Mouse (Mus musculus): ENCODE measurements around the gene Arhgef3. TPM values are rescaled to one million over a fixed set of nuclear protein-coding genes. Genes with fewer than 3 reads are reported as not detected.

The Arhgef3 gene
- polyA plus RNA-seq, 1 experiment from 2014 or later: 3.5 TPM

DNA sequence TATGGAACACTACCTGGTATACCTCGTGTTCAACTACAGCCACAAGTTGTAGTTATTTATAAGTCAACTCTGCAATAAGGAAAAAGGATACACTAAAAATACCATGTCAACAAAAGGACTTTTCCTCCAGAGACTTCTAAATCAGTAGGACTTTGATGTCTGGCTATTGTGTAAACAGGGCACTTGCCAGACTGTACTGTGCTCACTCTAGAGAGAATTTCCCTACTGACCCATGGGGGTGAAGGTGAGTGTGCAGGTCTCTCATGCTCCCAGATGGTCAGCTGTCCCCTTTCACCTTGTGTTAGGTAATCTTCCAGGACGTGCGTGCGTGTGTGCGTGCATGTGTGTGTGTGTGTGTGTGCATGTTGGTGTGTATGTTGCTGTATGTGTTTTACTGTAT lies 182.3 kb downstream of the Arhgef3 start:
- H3K27ac ChIP-seq (ENCODE audit: low read depth, low read length): no peak overlapping the region
- H3K36me3 ChIP-seq (ENCODE audit: control insufficient read depth, insufficient read depth, low read length): no peaks in the 10 kb centered on the region
- no peak overlapping the region for H3K4me2 ChIP-seq (replicated peaks; ENCODE audit: low read depth, low read length)
- H3K9me3 ChIP-seq (ENCODE audit: control insufficient read depth, low read length): no peaks in the 10 kb centered on the region
- H3K9ac ChIP-seq (ENCODE audit: low read depth, low read length): no peak overlapping the region
- 89% methylated on average over 5 of the region's 5 CpGs for WGBS
- ATAC-seq (ENCODE audit: low FRiP score) (no peak), DNase-seq (ENCODE audit: low spot score) (no peak)
- H3K27me3 ChIP-seq (ENCODE audit: control insufficient read depth, insufficient read depth, low read length): no peaks in the 10 kb centered on the region
- H3K4me1 ChIP-seq (replicated peaks; ENCODE audit: control insufficient read depth, insufficient read depth, low read length): no peaks in the 10 kb centered on the region
- no peak overlapping the region for H3K4me3 ChIP-seq (ENCODE audit: low read depth, low read length)

DNA sequence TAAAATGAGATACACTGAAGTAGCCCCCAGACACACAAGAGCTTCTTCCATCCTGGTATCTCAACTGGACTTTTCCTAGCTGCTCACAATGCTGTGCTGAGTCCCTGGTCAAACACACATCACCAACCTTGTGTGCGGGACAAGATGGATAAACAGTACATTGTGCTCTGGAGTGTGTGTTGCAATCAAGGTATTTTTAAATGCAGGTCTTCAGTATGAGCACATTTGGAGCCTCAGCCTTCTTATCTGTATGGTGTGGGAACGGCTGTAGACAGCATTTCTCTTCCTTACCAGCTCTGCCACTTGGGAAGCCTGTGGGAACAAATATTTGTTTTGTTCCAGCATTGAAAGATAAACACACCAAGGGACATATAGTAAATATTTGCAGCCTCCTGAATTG lies 184.2 kb downstream of the Arhgef3 start:
- DNase-seq (ENCODE audit: low spot score): no peak
- no peaks in the 10 kb centered on the region for H3K4me1 ChIP-seq (replicated peaks; ENCODE audit: control insufficient read depth, insufficient read depth, low read length)
- no peak for ATAC-seq (ENCODE audit: low FRiP score)
- WGBS: 78% methylated on average over 2 of the region's 2 CpGs
- no peaks in the 10 kb centered on the region for H3K9me3 ChIP-seq (ENCODE audit: control insufficient read depth, low read length)
- H3K9ac ChIP-seq (ENCODE audit: low read depth, low read length): no peak overlapping the region
- no peaks in the 10 kb centered on the region for H3K27me3 ChIP-seq (ENCODE audit: control insufficient read depth, insufficient read depth, low read length)
- H3K4me2 ChIP-seq (replicated peaks; ENCODE audit: low read depth, low read length): no peak overlapping the region
- no peaks in the 10 kb centered on the region for H3K36me3 ChIP-seq (ENCODE audit: control insufficient read depth, insufficient read depth, low read length)
- H3K4me3 ChIP-seq (ENCODE audit: low read depth, low read length): no peak overlapping the region
- no peak overlapping the region for H3K27ac ChIP-seq (ENCODE audit: low read depth, low read length)

DNA sequence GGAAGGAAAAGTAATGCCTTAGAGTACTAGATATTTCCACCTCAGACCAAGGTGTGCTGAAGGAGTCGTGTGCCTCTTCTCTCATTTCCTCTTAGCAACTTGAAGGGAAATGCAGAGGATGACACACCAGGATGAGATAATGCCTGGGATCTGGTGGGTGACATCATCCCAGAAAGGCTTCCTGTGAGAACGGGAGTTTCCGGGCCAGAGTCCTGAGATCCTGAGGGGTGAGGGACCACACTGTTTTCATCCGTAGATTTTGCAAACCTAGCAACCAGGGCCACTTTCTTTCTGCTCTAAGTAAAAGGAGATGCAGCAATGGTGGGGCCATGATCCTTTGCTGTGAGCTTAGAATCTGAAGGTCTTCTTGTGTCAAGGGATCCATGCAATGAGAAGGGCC lies 185.0 kb downstream of the Arhgef3 start:
- 77% methylated on average over 4 of the region's 4 CpGs for WGBS
- Histone ChIP-seq H3K27ac (ENCODE audit: low read depth, low read length) (no peak overlapping the region), H3K4me1 (replicated peaks; ENCODE audit: control insufficient read depth, insufficient read depth, low read length) (no peaks in the 10 kb centered on the region), H3K4me3 (ENCODE audit: low read depth, low read length) (no peak overlapping the region), H3K9ac (ENCODE audit: low read depth, low read length) (no peak overlapping the region), H3K9me3 (ENCODE audit: control insufficient read depth, low read length) (no peaks in the 10 kb centered on the region), H3K36me3 (ENCODE audit: control insufficient read depth, insufficient read depth, low read length) (no peaks in the 10 kb centered on the region), H3K27me3 (ENCODE audit: control insufficient read depth, insufficient read depth, low read length) (no peaks in the 10 kb centered on the region), H3K4me2 (replicated peaks; ENCODE audit: low read depth, low read length) (no peak overlapping the region)
- DNase-seq (ENCODE audit: low spot score): no peak
- ATAC-seq (ENCODE audit: low FRiP score): no peak

DNA sequence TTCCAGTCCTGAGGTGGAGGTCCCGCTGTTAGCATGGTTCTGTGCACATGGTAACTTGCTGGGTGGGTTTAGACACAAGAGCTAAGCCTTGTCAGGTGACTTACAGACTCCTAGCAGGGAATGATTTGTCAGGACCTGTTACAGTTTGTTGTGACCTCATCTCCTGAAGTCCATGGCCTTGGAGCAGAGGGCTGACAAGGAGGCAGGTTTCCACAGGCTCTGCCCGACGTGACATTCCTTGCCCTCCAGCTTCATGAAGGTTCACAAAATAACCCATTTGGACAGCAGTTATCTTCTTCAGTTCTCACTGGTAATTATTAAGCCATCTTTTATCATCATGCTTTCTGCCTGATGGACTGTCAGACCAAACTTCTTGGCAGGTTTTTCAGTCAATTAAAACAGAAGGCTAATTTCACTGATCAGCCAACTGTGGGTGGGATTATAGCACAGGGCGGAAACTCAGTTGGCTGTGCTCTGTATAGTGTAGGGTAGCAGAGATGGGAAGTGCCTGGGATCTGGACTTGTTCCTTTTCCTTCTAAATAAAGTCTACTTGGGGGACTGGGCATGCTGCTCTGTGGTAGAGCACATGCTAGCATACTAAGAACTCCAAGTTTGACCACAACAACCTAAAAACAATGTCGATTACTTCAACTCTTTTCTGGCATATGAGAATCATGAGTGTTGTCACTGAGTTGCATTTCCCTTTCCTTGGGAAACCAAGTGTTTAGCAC lies 187.2 kb downstream of the Arhgef3 start:
- Histone ChIP-seq H3K9ac (ENCODE audit: low read depth, low read length) (no peak overlapping the region), H3K27me3 (ENCODE audit: control insufficient read depth, insufficient read depth, low read length) (no peaks in the 10 kb centered on the region), H3K4me3 (ENCODE audit: low read depth, low read length) (no peak overlapping the region), H3K4me1 (replicated peaks; ENCODE audit: control insufficient read depth, insufficient read depth, low read length) (no peaks in the 10 kb centered on the region), H3K4me2 (replicated peaks; ENCODE audit: low read depth, low read length) (no peak overlapping the region), H3K27ac (ENCODE audit: low read depth, low read length) (no peak overlapping the region), H3K9me3 (ENCODE audit: control insufficient read depth, low read length) (no peaks in the 10 kb centered on the region), H3K36me3 (ENCODE audit: control insufficient read depth, insufficient read depth, low read length) (no peaks in the 10 kb centered on the region)
- no peak for ATAC-seq (ENCODE audit: low FRiP score)
- no peak for DNase-seq (ENCODE audit: low spot score)
- 85% methylated on average over 5 of the region's 5 CpGs for WGBS

DNA sequence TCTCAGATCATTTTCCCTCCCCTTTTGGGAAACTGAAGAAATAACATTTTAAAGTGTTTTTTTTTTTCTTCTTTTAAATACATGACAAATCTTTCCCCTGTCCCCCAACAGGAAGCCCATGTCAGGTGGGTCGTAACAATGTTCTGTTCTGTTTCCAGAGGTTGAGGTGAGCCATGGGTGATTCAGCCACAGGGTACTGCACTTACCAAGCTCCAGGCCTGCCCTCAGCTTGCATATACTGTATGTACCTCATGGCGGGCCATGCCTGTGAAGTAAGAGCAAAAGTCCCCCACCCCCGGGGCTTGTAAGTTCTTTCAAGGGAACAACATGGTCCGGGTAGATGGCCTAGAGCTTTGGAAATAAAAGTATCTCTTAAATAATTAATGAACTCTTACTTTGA lies 188.6 kb downstream of the Arhgef3 start:
- Histone ChIP-seq H3K27me3 (ENCODE audit: control insufficient read depth, insufficient read depth, low read length) (no peaks in the 10 kb centered on the region), H3K36me3 (ENCODE audit: control insufficient read depth, insufficient read depth, low read length) (no peaks in the 10 kb centered on the region), H3K4me2 (replicated peaks; ENCODE audit: low read depth, low read length) (no peak overlapping the region), H3K4me3 (ENCODE audit: low read depth, low read length) (no peak overlapping the region), H3K9ac (ENCODE audit: low read depth, low read length) (no peak overlapping the region), H3K4me1 (replicated peaks; ENCODE audit: control insufficient read depth, insufficient read depth, low read length) (no peaks in the 10 kb centered on the region), H3K27ac (ENCODE audit: low read depth, low read length) (no peak overlapping the region), H3K9me3 (ENCODE audit: control insufficient read depth, low read length) (no peaks in the 10 kb centered on the region)
- ATAC-seq (ENCODE audit: low FRiP score) (no peak), DNase-seq (ENCODE audit: low spot score) (no peak)
- 82% methylated on average over 4 of the region's 4 CpGs for WGBS

DNA sequence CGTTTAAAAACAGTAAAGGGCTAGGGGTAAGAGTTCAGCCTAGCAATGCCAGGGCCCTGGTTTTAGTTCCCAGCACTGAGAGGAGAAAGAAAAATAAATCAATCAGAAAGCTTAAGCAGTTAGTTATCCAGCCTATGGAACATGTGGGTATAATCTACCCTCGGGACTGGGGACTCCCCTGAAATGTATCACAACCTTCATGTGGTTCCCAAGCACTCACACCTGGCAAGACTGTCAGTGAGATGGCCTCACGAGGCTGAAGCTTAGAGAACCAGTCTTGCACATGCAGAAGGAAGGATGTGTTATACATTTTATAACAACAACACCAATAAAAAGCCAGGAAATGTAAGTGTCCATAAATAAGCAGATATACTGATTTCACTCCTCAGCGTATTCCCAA lies 189.7 kb downstream of the Arhgef3 start:
- no peak overlapping the region for H3K4me2 ChIP-seq (replicated peaks; ENCODE audit: low read depth, low read length)
- H3K27me3 ChIP-seq (ENCODE audit: control insufficient read depth, insufficient read depth, low read length): no peaks in the 10 kb centered on the region
- H3K27ac ChIP-seq (ENCODE audit: low read depth, low read length): no peak overlapping the region
- H3K9me3 ChIP-seq (ENCODE audit: control insufficient read depth, low read length): no peaks in the 10 kb centered on the region
- no peaks in the 10 kb centered on the region for H3K36me3 ChIP-seq (ENCODE audit: control insufficient read depth, insufficient read depth, low read length)
- H3K4me3 ChIP-seq (ENCODE audit: low read depth, low read length): no peak overlapping the region
- no peak for DNase-seq (ENCODE audit: low spot score)
- no peak for ATAC-seq (ENCODE audit: low FRiP score)
- 76% methylated on average over 4 of the region's 4 CpGs for WGBS
- no peaks in the 10 kb centered on the region for H3K4me1 ChIP-seq (replicated peaks; ENCODE audit: control insufficient read depth, insufficient read depth, low read length)
- H3K9ac ChIP-seq (ENCODE audit: low read depth, low read length): no peak overlapping the region

DNA sequence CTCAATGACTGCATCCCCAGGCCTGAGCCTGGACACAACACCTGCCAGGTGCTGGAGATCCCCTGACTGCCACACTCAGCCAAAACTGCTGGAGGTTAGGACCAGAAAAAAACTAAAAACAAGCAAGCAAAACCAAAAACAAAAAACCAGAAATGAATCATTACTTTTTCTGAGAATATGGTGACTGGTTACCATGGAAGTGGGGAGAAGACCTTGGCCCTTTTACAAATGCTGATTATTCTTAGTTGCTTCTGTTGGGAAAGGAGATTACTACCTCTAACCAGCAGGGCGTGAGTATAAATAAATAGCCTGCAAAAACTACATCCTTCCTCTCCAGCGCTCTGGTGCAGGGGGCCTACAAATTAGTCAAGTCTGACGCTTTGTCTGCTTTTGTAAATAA lies 194.1 kb downstream of the Arhgef3 start:
- Histone ChIP-seq H3K9me3 (ENCODE audit: control insufficient read depth, low read length) (no peaks in the 10 kb centered on the region), H3K4me2 (replicated peaks; ENCODE audit: low read depth, low read length) (no peak overlapping the region), H3K36me3 (ENCODE audit: control insufficient read depth, insufficient read depth, low read length) (no peaks in the 10 kb centered on the region), H3K27me3 (ENCODE audit: control insufficient read depth, insufficient read depth, low read length) (no peaks in the 10 kb centered on the region), H3K9ac (ENCODE audit: low read depth, low read length) (no peak overlapping the region), H3K27ac (ENCODE audit: low read depth, low read length) (no peak overlapping the region), H3K4me1 (replicated peaks; ENCODE audit: control insufficient read depth, insufficient read depth, low read length) (no peaks in the 10 kb centered on the region), H3K4me3 (ENCODE audit: low read depth, low read length) (no peak overlapping the region)
- no peak for DNase-seq (ENCODE audit: low spot score)
- ATAC-seq (ENCODE audit: low FRiP score): no peak
- WGBS: 81% methylated on average over 3 of the region's 3 CpGs

DNA sequence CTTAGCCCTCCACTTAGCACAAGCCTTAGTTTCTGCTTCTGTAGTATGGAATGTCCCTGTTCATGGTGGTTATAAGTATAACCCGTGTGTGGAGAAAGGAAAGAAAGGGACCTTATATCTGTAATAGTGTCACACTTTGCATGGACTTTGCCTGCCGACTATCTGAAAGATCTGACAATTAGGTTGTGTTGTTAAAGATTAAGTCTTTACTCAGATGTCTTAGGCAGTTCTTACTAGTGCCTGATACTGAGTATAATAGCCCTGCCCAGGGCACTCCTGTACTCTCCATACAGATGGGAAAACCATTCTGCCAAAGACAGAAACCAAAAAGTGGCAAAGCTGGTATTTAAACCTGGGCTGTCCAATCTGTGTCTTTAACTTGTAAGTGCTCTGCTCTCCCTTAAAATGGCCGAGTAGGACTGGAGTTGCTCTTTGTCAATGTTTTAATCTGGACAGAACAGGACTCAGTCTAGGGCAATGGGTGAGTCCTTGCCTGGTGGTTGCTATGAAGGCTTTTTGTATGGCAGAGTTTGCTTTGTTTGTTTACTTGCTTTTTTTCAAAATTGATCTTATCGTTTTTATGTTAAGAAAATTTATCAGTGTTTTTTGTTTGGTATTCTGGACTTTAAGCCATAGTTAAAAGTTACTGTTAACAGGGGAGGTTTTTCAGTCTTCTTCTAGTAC lies 196.0 kb downstream of the Arhgef3 start:
- Histone ChIP-seq H3K36me3 (ENCODE audit: control insufficient read depth, insufficient read depth, low read length) (no peaks in the 10 kb centered on the region), H3K9ac (ENCODE audit: low read depth, low read length) (no peak overlapping the region), H3K4me1 (replicated peaks; ENCODE audit: control insufficient read depth, insufficient read depth, low read length) (no peaks in the 10 kb centered on the region), H3K27ac (ENCODE audit: low read depth, low read length) (no peak overlapping the region), H3K4me3 (ENCODE audit: low read depth, low read length) (no peak overlapping the region), H3K27me3 (ENCODE audit: control insufficient read depth, insufficient read depth, low read length) (no peaks in the 10 kb centered on the region), H3K4me2 (replicated peaks; ENCODE audit: low read depth, low read length) (no peak overlapping the region), H3K9me3 (ENCODE audit: control insufficient read depth, low read length) (no peaks in the 10 kb centered on the region)
- 86% methylated on average over 4 of the region's 4 CpGs for WGBS
- ATAC-seq (ENCODE audit: low FRiP score) (no peak), DNase-seq (ENCODE audit: low spot score) (no peak)

DNA sequence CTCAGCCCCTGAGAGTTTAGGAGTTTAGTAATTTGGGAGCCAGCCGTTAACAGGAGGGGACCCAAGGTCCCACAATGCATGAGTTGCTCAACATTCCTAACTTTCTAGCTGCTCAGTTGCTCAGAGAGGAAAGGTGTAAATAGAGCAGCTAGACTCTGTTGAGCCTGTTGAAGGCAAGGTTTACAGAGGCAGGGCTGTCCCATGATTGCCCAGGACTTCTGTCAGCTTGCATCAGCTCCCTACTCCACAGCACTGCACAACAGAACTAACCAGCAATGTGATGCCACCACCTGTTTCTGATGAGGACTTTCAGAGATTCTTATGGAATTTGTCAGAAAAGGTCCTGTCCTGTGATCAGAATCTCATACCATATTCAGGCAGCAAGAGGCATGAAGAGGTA lies 197.7 kb downstream of the Arhgef3 start:
- ATAC-seq (ENCODE audit: low FRiP score) (no peak), DNase-seq (ENCODE audit: low spot score) (no peak)
- Histone ChIP-seq H3K4me1 (replicated peaks; ENCODE audit: control insufficient read depth, insufficient read depth, low read length) (no peaks in the 10 kb centered on the region), H3K4me2 (replicated peaks; ENCODE audit: low read depth, low read length) (no peak overlapping the region), H3K9ac (ENCODE audit: low read depth, low read length) (no peak overlapping the region), H3K4me3 (ENCODE audit: low read depth, low read length) (no peak overlapping the region), H3K27me3 (ENCODE audit: control insufficient read depth, insufficient read depth, low read length) (no peaks in the 10 kb centered on the region), H3K36me3 (ENCODE audit: control insufficient read depth, insufficient read depth, low read length) (no peaks in the 10 kb centered on the region), H3K9me3 (ENCODE audit: control insufficient read depth, low read length) (no peaks in the 10 kb centered on the region), H3K27ac (ENCODE audit: low read depth, low read length) (no peak overlapping the region)
- WGBS: 82% methylated on average over 1 of the region's 1 CpGs
